Mouse (Mus musculus): Measurements from ENCODE around the gene Tspan18. TPM values are rescaled to one million over a fixed set of nuclear protein-coding genes. Genes with fewer than 3 reads are reported as not detected.

Tspan18 gene
- polyA plus RNA-seq, 1 experiment from 2014 or later, result 20.7 TPM

GRCm38 (mm10) chr2:93199531-93199974, 134.8 kb downstream of the Tspan18 start:
- no peaks in the 10 kb centered on the region for H3K27me3 ChIP-seq (replicated peaks; ENCODE audit: low read depth, poor library complexity, severe bottlenecking)
- peak; percentile 78 for DNase-seq (ENCODE audit: low spot score)
- peaks cover 56% of the 10 kb centered on the region for H3K4me1 ChIP-seq
- 38% methylated on average over 13 of the region's 13 CpGs for WGBS
- no peak overlapping the region for H3K27ac ChIP-seq (replicated peaks)
- peaks cover 51% of the 10 kb centered on the region for H3K36me3 ChIP-seq (replicated peaks)
- no peak overlapping the region for H3K4me3 ChIP-seq
- no peaks in the 10 kb centered on the region for H3K9me3 ChIP-seq

GRCm38 (mm10) chr2:93198846-93199245, 135.5 kb downstream of the Tspan18 start:
- H3K27ac ChIP-seq (replicated peaks), result no peak overlapping the region
- no peak overlapping the region for H3K4me3 ChIP-seq
- 32% methylated on average over 3 of the region's 3 CpGs for WGBS
- no peaks in the 10 kb centered on the region for H3K27me3 ChIP-seq (replicated peaks; ENCODE audit: low read depth, poor library complexity, severe bottlenecking)
- peak; percentile 89 for DNase-seq (ENCODE audit: low spot score)
- no peaks in the 10 kb centered on the region for H3K9me3 ChIP-seq
- H3K36me3 ChIP-seq (replicated peaks), result peaks cover 51% of the 10 kb centered on the region
- H3K4me1 ChIP-seq, result peaks cover 58% of the 10 kb centered on the region

GRCm38 (mm10) chr2:93193806-93194205, 140.5 kb downstream of the Tspan18 start:
- peaks cover 66% of the 10 kb centered on the region for H3K4me1 ChIP-seq

GRCm38 (mm10) chr2:93192671-93193080, 141.6 kb downstream of the Tspan18 start:
- H3K27ac ChIP-seq (replicated peaks), result peak overlapping the region; percentile 65
- H3K9me3 ChIP-seq, result no peaks in the 10 kb centered on the region
- peak; percentile 41 for DNase-seq (ENCODE audit: low spot score)
- peak overlapping the region; percentile 42; the same call in 1 of the 2 replicates for H3K4me3 ChIP-seq
- WGBS, result 7% methylated on average over 6 of the region's 6 CpGs
- H3K4me1 ChIP-seq, result peaks cover 70% of the 10 kb centered on the region
- peaks cover 19% of the 10 kb centered on the region for H3K36me3 ChIP-seq (replicated peaks)
- H3K27me3 ChIP-seq (replicated peaks; ENCODE audit: low read depth, poor library complexity, severe bottlenecking), result peaks cover 44% of the 10 kb centered on the region

More at GRCm38 (mm10) chr2:93193806-93194205, 140.5 kb downstream of the Tspan18 start:
- WGBS, result 65% methylated on average over 4 of the region's 4 CpGs
- DNase-seq (ENCODE audit: low spot score), result no peak
- Histone ChIP-seq H3K27me3 (replicated peaks; ENCODE audit: low read depth, poor library complexity, severe bottlenecking) (peaks cover 32% of the 10 kb centered on the region), H3K36me3 (replicated peaks) (peaks cover 28% of the 10 kb centered on the region), H3K27ac (replicated peaks) (peak overlapping the region; percentile 19; the same call in 1 of the 2 replicates), H3K9me3 (no peaks in the 10 kb centered on the region), H3K4me3 (no peak overlapping the region)

- DNase-seq (ENCODE audit: low spot score), result no peak
- WGBS, result 51% methylated on average over 9 of the region's 9 CpGs
- Histone ChIP-seq H3K4me3 (peak overlapping the region; percentile 42; the same call in 1 of the 2 replicates), H3K4me1 (peaks cover 75% of the 10 kb centered on the region), H3K36me3 (replicated peaks) (peaks cover 14% of the 10 kb centered on the region), H3K9me3 (no peaks in the 10 kb centered on the region), H3K27ac (replicated peaks) (peak overlapping the region; percentile 65), H3K27me3 (replicated peaks; ENCODE audit: low read depth, poor library complexity, severe bottlenecking) (peaks cover 49% of the 10 kb centered on the region)
Measured at GRCm38 (mm10) chr2:93192182-93192560, 142.1 kb downstream of the Tspan18 start.

- peaks cover 80% of the 10 kb centered on the region for H3K4me1 ChIP-seq
- peaks cover 9% of the 10 kb centered on the region; the same call in 1 of the 2 replicates for H3K36me3 ChIP-seq (replicated peaks)
- no peaks in the 10 kb centered on the region for H3K9me3 ChIP-seq
- peaks cover 54% of the 10 kb centered on the region for H3K27me3 ChIP-seq (replicated peaks; ENCODE audit: low read depth, poor library complexity, severe bottlenecking)
- 69% methylated on average over 14 of the region's 14 CpGs for WGBS
- peak overlapping the region; percentile 65; the same call in 1 of the 2 replicates for H3K27ac ChIP-seq (replicated peaks)
- H3K4me3 ChIP-seq, result peak overlapping the region; percentile 42; the same call in 1 of the 2 replicates
- DNase-seq (ENCODE audit: low spot score), result no peak
Measured at GRCm38 (mm10) chr2:93191488-93192181, 142.7 kb downstream of the Tspan18 start.

GRCm38 (mm10) chr2:93190771-93191487, 143.4 kb downstream of the Tspan18 start:
- no peak for DNase-seq (ENCODE audit: low spot score)
- Histone ChIP-seq H3K36me3 (replicated peaks) (peaks cover 6% of the 10 kb centered on the region; the same call in 1 of the 2 replicates), H3K27me3 (replicated peaks; ENCODE audit: low read depth, poor library complexity, severe bottlenecking) (peaks cover 61% of the 10 kb centered on the region), H3K4me1 (peaks cover 80% of the 10 kb centered on the region), H3K27ac (replicated peaks) (peak overlapping the region; percentile 65; the same call in 1 of the 2 replicates), H3K4me3 (peak overlapping the region; percentile 42; the same call in 1 of the 2 replicates), H3K9me3 (no peaks in the 10 kb centered on the region)
- 17% methylated on average over 9 of the region's 9 CpGs for WGBS

GRCm38 (mm10) chr2:93188761-93189458, 145.4 kb downstream of the Tspan18 start:
- peak overlapping the region; percentile 90 for H3K4me3 ChIP-seq
- H3K36me3 ChIP-seq (replicated peaks), result peaks cover 6% of the 10 kb centered on the region; the same call in 1 of the 2 replicates
- H3K4me1 ChIP-seq, result peaks cover 72% of the 10 kb centered on the region
- WGBS, result 6% methylated on average over 19 of the region's 19 CpGs
- peak overlapping the region; percentile 91 for H3K27ac ChIP-seq (replicated peaks)
- H3K27me3 ChIP-seq (replicated peaks; ENCODE audit: low read depth, poor library complexity, severe bottlenecking), result peaks cover 81% of the 10 kb centered on the region
- DNase-seq (ENCODE audit: low spot score), result peak; percentile 70
- H3K9me3 ChIP-seq, result no peaks in the 10 kb centered on the region

GRCm38 (mm10) chr2:93188020-93188760, 146.1 kb downstream of the Tspan18 start:
- under 1% methylated on average over 53 of the region's 53 CpGs for WGBS
- Histone ChIP-seq H3K9me3 (no peaks in the 10 kb centered on the region), H3K27ac (replicated peaks) (peak overlapping the region; percentile 91), H3K36me3 (replicated peaks) (peaks cover 6% of the 10 kb centered on the region; the same call in 1 of the 2 replicates), H3K27me3 (replicated peaks; ENCODE audit: low read depth, poor library complexity, severe bottlenecking) (peaks cover 88% of the 10 kb centered on the region), H3K4me1 (peaks cover 70% of the 10 kb centered on the region), H3K4me3 (peak overlapping the region; percentile 90)
- DNase-seq (ENCODE audit: low spot score), result peak; percentile 69

- Histone ChIP-seq H3K27me3 (replicated peaks; ENCODE audit: low read depth, poor library complexity, severe bottlenecking) (peaks cover 96% of the 10 kb centered on the region), H3K4me3 (peak within 1 kb of the TSS; percentile 90), H3K4me1 (peaks cover 67% of the 10 kb centered on the region), H3K9me3 (no peaks in the 10 kb centered on the region), H3K27ac (replicated peaks) (peak within 1 kb of the TSS; percentile 91), H3K36me3 (replicated peaks) (0 out of 2 replicates have a peak, but pooled peaks cover 3% of the 10 kb centered on the region)
- peak; percentile 91 for DNase-seq (ENCODE audit: low spot score)
- WGBS, result under 1% methylated on average over 69 of the region's 69 CpGs
Measured at GRCm38 (mm10) chr2:93187323-93187996, 146.8 kb downstream of the Tspan18 start, which contains the start of gene Trp53i11. Gene Trp53i11 (plus strand): TSS chr2:93187548.

- H3K4me3 ChIP-seq, result no peak overlapping the region
- no peak for DNase-seq (ENCODE audit: low spot score)
- H3K4me1 ChIP-seq, result peaks cover 49% of the 10 kb centered on the region
- WGBS, result 79% methylated on average over 11 of the region's 11 CpGs
- H3K27ac ChIP-seq (replicated peaks), result no peak overlapping the region
- no peaks in the 10 kb centered on the region for H3K36me3 ChIP-seq (replicated peaks)
- H3K9me3 ChIP-seq, result no peaks in the 10 kb centered on the region
- peaks cover 100% of the 10 kb centered on the region for H3K27me3 ChIP-seq (replicated peaks; ENCODE audit: low read depth, poor library complexity, severe bottlenecking)
Measured at GRCm38 (mm10) chr2:93182859-93183258, 151.4 kb downstream of the Tspan18 start.
